Mouse (Mus musculus): Measurements from ENCODE around the gene Fam186b.
"Not testable (repeated sequence)": the region's sequence is repeated elsewhere in the genome, so short reads cannot be mapped to it uniquely, and the experiment has no call there.

Fam186b gene

DNA sequence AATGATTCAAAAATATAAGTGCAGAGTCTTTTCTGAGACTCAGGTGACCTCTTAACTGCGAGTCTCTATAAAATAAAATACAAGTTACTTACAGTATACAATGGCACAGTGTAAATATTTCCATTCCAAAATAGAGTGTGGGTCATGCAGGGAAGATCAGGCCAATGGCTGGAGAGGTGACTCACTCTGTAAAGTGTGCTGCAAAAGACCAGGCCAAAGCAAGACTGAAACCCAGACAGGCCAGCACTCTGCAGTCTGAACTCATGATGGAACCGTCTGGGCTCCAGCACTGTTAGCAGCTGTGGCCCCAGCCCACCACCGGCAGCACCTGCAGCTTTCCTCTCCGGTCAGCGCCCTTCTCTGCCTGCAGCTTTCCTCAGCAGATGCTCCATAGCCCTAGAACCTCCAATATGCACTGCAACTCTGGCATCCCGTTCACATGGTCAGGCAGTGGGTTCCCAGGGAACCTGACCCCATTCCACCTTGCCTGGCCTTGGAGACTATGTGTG lies 40.4 kb downstream of the Fam186b start:
- no peak for DNase-seq

DNA sequence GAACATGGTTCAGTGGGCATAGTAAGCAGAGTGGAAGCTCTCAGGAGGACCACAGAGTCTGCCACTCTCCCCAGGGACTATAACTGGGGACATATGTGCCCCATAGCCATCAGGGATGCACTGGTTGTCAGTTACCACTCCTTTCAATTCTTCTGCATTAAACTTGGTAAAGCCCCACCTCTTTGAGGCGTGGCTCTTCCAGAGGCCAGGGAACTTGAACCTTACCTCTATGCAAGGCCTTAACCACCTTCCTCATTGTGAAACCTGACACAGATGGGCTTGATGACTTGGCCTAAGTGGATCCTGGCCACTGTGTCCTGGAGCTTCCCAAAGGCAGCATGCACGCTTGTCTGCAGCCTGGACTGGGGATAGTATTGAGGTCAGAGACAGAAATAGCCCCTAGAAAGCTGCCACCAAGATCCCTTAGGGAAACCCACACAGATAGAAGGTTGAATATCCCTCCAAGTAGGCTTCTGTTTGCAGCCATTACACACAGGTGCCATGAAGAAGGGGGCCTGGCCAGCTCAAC lies 41.1 kb downstream of the Fam186b start:
- no peak for DNase-seq

DNA sequence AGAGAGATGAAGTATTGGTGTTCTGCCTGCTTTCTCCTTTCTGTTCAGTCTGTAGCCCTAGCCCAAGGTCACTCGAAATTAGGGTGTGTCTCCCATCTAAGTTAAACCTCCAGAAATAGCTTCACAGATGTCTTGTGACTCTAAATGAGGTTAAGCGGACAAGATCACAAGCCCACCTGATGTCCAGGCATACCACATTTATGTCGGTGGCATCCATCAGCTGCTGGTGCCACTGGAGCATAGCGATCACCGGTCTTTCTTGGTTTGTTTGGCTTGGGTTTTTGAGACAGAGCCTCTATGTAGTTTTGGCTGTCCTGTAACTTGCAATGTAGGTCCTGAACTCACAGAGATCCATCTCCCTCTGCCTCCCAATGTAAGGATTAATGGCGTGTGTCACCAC lies 41.9 kb downstream of the Fam186b start:
- no peak for DNase-seq

DNA sequence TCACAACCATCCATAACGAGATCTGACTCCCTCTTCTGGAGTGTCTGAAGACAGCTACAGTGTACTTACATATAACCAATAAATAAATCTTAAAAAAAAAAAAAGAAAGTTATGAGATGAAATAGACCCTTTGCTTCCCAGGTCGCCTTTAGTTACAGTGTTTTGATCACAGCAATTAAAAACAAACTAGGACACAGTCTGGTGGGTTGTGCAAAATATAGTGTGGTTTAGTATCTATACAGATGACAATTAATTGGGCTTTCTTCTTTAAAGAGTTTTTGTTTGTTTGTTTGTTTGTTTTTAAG lies 42.6 kb downstream of the Fam186b start:
- DNase-seq, result not testable (repeated sequence)

DNA sequence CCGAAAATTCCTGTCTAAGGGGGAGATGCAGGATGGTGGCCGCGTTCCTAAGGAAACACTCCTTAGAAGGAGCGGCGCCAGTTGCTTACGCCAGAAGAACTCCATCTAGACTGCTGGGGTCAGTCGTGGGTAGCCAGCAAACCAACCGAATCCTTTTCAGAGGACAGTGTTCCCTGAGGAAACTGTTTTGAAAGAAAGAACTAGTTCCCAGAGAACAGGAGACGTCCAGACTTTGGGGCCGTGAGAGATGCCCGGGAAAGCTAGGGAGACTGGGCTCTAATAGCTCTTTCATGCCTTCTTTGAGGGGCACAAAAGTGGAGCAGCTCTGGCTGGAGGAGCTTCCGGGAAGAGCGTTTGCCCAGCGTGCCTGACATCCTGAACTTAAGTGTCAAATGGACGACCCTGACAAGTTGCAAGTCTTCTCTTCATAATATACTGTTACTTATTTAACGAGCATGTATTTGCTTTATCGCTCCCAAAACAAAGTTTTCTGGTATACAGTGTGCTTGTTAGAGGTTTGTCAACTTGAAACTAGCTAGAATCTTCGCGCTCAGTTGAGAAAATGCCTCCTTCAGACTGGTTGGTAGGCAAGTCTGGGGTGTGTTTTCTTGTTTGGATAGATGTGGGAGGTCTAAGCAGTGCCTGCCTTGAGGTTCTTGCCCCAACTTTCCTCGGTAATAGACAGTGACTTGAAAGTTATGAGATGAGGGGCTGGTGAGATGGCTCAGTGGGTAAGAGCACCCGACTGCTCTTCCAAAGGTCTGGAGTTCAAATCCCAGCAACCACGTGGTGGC lies 43.1 kb downstream of the Fam186b start:
- no peak for DNase-seq

DNA sequence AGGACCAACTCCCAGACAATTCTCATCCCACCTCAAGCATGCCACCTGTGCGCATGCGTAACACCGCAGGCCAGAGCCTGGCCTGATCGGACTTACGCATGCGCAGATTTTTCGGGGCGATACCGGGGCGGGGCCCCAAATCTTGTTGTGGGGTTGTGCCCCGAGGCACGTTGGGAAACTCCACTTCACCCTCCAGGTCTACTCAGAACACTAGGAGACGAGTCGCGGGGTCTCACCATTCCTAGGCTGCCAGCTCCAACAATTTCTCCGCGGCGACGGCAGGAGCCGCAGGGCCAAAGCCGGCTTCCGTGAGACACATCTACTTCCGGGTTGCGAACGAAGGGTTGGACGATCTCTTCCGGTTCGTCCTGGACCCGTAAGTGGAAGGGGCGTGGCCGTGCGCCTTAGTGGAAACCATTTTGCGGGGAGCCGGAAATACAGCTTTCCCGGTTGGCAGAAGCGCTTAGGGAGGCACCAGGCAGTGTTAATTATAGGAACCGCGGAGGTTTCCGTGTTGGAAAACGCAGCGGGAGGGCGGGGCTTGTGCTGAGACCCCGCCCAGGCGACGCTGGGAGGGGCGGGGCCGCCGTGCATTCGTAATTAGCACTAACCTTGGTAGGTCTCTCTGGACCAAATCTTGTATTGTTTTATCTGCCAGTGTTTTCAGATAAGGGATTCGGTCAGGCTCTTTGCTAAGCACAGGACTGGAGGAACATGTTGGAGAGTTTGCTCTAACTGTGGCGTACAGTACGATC lies 43.9 kb downstream of the Fam186b start, which contains the start of gene Mcrs1:
Gene Mcrs1 (minus strand): TSS at position 336 of the 755 bp plus-strand sequence.
- peak; percentile 99 for DNase-seq

DNA sequence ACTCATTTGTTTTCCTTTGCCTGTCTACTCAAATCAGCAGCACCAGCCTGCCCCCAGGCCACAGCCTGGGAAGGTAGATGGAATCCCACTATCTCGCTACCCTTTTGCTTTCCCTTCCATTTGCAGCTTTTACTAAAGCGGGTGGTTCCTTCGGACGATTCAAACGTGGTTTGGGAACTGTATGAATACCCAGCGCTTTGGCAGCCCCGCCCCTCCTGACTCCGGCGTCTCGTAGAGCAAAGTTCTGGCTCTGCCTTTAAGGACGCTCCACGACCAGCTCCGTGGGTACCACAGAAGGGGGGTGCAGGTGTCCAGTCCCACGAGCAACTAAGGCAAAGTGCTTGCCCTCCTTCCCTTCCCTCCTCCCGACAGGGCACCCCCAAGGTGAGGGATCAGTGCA lies 44.6 kb downstream of the Fam186b start:
- not testable (repeated sequence) for DNase-seq

DNA sequence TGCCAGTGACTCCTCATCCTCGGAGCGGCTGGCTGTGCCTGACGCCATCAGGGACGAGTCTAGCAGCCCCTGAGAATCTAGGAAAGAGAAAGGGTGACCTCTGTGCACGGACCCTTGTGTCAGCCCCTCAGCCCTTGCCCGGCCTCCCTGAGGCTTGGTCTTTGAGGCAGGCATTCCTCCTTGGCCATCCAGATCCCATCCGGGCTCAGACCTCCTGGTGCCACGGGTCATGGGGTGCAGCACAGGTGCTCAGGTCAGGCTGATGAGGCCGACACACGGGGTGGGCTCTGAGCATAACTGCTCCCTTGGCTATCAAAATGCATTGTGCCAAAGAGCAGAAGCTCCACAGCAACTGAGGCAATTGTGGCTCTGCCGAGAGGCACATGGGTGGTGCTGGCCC lies 45.8 kb downstream of the Fam186b start:
- no peak for DNase-seq

DNA sequence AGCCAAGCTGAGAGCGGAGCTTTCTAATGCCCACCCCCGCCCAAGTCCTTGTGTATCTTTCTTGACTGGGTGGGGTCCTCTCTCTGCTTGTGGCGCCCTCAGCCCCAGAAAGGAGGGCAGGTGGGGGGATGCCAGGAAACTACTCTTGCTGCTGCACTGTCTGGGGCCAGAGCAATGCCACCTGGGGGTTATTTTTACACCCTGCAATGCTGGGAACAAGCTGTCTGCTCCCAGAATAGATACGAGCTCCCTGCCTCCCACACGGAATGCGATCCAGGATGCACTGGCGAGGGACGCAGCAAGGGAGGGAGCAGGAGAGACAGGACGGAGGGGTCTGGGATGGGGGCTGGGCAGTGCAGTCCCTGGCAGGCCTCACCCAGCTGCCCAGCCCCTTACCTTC lies 46.7 kb downstream of the Fam186b start:
- DNase-seq, result no peak

DNA sequence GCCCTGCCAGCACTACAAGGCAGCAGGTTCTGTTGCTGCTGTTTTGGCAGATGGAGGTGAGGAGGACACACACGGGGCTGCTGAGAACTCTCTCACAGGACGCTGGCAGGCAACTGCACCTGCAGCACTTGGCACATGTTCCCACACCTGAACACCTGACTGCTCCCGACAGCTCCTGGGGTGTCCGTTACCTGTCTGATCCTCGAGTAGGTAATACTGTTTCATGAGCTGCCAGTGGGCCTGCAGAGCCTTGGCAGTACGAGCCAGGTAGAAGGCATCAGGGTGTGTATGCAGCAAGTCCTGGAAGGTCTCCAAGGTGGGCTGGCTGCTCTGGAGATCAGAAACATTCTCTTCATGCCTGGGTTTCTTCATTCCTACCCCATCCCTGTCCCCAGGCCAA lies 49.0 kb downstream of the Fam186b start:
- not testable (repeated sequence) for DNase-seq

DNA sequence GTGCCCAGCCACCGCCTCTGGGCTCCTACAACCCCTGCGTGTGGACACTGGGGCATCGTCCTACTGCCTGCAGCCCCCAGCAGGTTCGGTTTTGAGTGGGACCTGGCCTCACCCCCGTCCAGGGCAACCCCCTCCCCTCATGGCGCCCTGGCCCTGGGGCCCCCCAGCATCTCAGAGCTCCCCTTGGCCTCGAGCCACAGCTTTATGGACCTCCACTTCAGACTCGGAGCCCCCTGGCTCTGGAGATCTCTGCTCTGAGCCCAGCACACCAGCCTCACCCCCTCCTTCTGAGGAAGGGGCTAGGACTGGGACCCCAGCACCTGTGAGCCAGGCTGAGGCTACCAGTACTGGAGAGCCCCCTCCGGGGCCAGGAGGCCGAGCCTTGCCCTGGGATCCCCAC lies 53.6 kb downstream of the Fam186b start:
- DNase-seq, result no peak

DNA sequence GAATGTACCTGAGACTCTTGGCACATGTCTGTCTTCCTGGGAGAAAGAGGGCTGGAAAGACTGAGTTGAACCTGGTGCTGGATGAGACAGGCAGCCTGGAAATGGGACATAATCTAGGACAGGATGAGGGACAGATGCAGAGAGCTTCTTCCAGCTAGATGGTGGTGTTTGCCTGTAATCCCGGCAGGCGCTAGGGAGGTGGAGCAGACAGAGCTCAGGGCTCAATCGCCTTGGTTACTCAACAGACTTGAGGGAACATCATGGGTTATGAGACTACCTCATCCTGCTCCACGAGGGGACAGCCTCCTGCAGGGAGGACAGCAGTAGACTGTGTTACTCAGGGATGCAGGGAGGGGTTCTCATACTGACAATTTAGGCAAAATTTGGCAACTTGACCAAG lies 54.4 kb downstream of the Fam186b start:
- DNase-seq, result no peak

DNA sequence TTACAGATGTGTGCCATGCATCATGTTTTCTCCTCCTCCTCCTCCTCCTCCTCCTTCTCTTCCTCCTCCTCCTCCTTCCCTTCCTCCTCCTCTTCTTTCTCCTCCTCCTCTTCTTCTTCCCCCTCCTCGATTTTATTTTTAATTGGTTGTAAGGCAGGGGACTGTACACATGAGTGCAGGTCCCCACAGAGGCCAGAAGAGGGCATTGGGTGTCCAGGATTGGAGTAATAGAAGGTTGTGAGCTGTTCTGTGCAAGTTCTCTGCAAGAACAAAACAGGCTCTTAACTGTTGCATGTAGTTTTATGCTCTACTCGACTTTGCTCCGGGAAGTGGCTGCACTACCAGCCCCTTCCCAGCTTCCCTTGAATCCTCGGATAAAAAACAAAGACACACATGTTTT lies 55.6 kb downstream of the Fam186b start:
- DNase-seq, result no peak

DNA sequence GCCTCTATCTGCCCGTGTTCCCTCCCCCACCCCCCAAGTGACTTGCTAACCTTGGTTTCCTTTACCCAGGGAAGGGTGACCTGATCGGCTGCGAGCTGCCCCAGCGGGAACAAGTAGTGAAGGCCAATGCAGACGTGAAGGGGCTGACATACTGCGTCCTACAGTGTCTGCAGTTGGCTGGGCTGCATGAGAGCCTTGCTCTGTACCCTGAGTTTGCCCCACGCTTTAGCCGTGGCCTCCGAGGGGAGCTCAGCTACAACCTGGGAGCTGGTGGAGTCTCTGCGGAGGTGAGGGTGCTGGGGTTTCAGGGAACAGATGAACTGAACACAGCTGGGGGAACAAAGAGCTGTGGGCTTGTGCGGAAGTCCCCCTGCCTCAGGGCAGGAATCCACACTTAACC lies 57.7 kb downstream of the Fam186b start:
- DNase-seq, result no peak

DNA sequence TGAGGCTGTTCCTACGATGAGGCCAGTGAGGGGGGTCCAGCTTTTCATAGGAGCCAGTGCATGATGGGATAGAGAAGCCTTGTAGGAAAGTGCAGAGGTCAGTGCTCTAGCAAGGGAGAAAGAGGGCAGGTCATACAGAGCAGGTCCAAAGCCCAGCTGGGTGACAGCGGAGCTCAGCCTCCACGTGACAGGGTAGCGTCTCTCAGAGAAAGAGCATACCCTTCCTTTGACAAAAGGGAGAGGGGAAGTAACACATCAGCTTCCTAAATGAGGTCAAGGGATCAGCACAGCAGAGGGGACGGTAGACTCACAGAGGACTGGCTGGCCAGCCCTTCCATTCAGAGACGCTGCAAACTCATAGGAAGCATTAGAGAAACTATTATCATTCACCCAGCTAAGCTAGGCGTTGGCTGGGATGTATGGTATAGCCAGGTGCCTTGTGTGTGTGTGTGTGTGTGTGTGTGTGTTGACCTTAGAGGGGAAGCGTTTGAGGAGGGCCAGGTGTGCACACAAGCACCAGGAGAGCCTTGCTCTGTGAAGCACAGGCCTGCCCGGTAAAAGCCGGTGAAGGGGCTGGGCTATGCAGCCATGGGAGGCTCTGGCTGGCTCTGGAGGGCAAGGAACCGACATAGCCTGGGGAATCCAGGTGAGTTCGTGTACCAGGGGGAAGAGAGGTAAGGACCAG lies 61.2 kb downstream of the Fam186b start:
- DNase-seq, result no peak

DNA sequence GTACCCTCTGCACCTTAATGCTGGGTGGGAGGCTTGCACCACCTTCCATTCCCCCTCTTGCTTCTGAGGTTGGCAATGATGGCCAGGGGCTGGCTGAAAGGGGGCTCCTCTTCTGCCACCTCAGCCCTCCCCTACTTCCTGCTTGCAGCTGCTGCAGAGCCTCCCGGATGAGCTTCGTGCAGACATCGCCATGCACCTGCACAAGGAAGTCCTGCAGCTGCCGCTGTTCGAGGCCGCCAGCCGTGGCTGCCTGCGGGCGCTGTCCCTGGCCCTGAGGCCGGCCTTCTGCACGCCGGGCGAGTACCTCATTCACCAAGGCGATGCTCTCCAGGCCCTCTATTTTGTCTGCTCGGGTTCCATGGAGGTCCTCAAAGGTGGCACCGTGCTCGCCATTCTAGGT lies 62.0 kb downstream of the Fam186b start:
- DNase-seq, result no peak

DNA sequence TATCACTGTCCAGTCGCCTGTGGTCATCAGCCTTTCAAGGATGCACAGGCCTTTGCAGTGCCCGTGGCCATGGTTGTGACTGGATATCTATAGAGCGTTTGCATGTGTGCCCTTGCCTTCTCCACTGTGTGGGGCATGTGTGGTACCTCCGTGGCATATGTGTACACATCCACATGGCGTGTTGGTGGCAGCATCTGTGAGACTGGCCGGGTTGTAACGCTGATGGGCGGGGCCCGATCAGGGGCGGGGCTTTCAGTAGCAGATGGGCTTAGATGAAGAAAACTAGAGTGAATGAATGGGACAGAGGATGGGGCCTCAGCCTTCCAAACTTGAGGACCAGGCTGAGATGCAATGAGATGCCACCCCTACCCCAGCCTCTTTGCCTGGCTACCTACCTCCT lies 63.7 kb downstream of the Fam186b start:
- DNase-seq, result no peak

DNA sequence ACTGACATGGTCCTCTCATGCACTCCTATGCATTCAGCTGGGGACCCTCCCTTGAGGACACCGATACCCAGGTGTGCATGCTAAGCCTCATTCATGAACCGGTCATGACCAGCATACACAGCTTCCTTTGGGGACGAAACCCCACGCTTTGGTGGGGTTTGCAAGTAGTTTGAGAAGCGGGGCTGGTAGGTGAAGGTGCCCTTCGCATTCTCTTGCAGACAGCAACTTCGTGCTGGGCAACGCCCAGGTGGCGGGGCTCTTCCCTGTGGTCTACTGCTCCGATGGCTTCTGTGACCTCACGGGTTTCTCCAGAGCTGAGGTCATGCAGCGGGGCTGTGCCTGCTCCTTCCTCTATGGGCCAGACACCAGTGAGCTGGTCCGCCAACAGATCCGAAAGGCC lies 69.6 kb downstream of the Fam186b start:
- DNase-seq, result no peak

DNA sequence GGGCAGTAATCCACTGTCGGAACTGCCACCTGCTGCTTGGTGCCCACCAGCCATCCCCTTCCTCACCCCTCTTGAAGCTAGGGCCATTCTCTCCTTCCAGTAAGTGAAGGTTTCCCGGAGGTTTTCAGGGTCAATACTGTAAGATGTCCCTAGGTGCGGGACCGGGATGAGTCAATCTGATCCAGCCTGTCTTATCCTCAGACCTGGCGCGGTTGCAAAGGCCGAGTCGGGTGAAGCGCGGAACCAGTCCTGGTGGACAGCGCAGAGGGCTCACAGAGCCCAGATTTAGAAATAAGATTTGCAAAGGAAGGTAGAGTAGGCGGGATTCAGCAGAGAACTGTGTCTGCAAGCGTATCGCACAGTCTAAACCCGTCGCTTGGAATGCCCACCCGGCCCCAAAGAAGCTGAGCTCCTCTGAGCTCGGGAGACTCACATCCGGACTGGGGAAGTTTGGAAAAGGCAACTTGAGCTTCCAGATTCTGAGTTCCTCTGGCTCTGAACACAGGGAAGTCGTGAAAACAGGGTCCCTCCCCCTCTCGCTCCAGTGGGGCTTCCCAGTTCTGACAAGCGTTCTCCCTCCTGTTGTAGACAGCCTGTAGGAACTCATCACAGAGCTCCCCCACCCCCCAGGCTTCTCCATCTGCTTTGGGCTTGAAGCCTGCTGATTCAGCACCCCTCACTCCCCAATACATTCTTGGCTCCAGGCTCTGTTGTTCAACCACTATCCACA lies 70.4 kb downstream of the Fam186b start:
- no peak for DNase-seq

DNA sequence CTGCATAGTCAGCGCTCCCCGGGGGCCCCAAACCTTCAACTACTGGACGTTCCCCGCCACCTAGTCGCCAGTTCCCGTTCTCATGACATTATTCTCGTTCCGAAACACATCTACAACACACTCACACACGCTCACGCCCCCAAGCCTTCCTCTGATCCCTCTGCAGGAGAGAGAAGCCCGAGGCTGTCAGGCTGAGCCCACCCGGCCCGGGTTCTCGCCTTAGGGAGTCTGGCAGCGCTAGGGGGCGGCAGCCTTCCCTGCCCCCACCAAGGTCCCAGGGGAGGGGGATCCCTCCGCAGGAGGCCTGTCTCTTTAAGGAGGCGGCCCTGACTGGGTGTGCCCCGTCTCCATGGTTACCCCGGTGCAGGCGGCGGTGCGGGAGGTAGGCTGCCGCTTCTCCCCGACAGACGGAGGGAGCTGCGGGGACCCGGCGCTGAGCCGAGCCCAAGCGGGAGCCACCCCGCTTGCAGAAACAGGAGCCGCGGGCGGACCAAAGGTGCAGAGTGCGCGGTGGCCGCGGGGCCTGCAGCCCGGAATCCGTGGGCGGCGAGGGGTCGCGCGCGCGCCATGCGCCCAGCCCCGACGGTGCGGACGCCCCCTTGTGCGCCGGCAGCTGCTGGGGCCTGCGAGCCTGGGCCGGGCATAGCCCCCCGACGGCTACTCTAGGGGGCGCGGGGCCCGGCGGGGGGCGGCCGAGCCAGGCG lies 71.3 kb downstream of the Fam186b start, which contains the start of gene Kcnh3:
Gene Kcnh3 (plus strand): TSS at position 654 of the 704 bp plus-strand sequence.
- DNase-seq, result peak; percentile 41

DNA sequence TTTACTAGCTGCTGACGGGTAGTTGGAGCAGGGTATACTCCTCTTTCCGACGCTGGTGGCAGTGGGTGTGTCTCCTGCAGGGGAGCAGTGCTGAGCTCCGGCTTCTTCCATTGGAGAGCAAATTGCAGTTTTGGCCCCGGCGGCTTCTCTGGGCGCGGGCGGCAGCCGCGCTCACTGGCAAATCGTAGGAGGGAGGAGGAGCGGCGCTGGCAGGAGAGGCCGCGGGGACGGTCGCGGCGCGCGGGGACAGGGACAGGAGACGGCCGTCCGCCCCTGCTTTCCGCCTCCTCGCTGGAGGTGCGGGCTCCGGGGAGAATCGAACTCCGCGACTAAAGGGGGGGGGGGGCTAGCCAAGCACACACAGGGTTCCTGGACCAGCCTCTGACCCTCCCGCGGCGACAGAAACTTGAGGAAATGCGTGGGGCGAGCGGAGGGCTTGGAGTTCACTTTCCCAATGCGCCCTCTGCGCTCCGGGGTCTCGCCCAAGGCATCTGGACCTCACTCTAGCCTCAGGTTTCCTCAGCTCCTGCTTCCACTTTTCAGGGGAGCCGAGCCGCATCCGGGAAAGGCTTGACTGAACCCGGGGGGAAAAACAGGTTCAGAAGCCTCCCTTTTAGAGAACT lies 72.0 kb downstream of the Fam186b start:
- DNase-seq, result peak; percentile 58
